Mouse (Mus musculus) gastrocnemius, postnatal 4 days (tissue): ENCODE results near the gene Tars2. TPM values are rescaled to one million over a fixed set of nuclear protein-coding genes. Genes with fewer than 3 reads are reported as not detected.

ENCODE experiments used
- DNase-seq, 2 experiments: peaks; one replicate each; pipeline ENCODE4 v3.0.0; 2021 to 2022; ENCODE audit warnings: low spot score in 2 of 2, mixed read lengths in 2 of 2
- total RNA-seq, 2 experiments: library from RNA; stranded (reverse); gene quantifications; 2 replicates each; pipeline ENCODE4 v1.2.3; 2021

The Tars2 gene
- total RNA-seq, 2 experiments from 2014 or later = 22.4 to 23.9 TPM

GRCm38 (mm10) chr3:95735071-95735670 is 24.8 kb downstream of the Tars2 start:
- DNase-seq = no peak

GRCm38 (mm10) chr3:95734092-95734702 is 25.8 kb downstream of the Tars2 start:
- DNase-seq = no peak

DNA sequence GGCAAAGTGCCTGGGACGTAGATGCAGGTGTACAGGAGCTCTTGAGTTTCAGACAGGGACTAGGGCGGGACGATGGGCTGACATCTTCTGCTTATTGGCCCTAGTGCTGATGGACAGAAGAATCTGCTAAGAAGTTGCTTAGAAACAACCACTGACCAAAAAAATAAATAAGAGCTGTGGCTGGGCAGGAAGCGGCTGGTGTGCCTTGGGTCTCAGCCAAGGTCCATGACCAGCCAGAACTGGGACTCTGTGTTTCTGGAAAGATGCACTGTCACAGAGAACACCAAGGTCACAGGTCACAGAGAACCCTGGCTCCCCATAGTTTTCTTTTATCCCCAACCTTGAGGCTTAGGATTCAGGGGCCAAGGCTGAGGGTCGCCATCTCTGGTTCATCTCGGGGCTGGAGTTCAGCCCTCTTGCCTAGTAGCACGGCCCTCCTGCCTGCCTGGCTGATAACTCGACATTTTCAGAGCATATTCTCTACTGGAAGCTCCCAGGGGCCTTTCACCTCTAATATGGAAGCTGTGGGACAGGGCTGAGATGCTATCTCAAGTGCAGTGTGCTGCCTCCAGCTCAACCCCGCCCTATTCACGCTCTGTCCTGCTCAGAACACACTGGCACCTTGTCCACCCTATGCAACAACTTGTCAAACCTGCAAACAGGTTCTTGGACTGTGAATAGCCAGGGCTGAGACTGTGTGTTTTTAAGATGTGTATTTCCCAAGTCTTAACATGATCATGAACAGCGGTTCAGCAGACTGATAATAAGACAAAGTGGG is 27.1 kb downstream of the Tars2 start:
- no peak for DNase-seq

DNA sequence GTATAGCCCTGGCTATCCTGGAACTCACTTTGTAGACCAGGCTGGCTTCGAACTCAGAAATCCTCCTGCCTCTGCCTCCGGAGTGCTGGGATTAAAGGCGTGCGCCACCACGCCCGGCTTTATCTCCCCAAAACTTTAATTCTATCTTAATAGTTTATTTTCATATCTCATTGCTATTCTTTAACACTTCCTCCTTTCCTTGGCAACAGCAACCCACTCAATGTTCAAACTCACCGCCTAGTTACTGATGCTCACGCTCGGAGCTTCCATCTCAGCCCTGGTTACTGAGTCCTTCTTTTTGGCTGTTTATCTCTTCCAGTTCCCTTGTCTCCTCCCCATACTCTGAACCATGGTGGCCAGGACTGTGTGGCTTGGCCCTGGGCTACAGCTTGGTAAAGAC is 27.7 kb downstream of the Tars2 start:
- no peak for DNase-seq

DNA sequence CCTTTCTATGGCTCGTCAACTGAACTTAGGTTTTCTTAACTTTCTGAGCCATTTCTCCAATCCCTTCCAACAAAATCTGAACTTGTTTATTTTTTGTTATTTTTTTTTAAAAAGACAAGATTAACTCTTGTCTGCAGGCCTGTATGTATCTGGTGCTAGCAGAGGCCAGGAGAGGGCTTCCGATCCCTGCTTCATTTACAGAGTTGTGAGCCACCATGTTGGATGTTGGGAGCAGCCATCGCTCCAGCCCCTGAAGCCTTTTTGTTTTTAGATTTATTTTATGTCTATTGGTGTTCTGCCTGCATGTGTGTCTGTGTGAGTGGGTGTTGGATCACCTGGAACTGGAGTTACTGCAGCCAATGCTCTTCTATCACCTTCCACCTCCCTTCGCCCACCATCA is 28.2 kb downstream of the Tars2 start:
- DNase-seq = no peak

DNA sequence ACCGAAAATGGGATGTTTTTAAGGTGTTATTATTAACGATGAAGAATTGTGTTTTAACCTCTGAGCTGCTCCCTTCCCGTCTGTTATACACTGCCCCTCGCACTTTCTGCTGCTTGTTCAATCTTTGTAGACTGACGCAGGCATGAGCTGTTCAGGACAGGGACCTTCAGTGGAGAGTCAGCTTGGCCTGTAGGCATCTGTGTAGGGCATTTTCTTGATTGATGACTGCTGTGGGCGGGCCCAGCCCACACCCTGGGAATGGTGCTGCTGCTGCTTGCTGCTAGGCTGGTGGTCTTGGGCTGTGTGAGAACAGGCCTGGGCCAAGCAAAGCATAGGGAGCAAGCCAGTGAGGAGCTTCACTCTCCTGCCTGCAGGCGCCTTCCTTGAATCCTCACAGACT is 29.6 kb downstream of the Tars2 start:
- no peak for DNase-seq

GRCm38 (mm10) chr3:95728906-95729305 is 31.1 kb downstream of the Tars2 start:
- DNase-seq = no peak

GRCm38 (mm10) chr3:95726696-95727358 is 33.2 kb downstream of the Tars2 start:
- no peak for DNase-seq

DNA sequence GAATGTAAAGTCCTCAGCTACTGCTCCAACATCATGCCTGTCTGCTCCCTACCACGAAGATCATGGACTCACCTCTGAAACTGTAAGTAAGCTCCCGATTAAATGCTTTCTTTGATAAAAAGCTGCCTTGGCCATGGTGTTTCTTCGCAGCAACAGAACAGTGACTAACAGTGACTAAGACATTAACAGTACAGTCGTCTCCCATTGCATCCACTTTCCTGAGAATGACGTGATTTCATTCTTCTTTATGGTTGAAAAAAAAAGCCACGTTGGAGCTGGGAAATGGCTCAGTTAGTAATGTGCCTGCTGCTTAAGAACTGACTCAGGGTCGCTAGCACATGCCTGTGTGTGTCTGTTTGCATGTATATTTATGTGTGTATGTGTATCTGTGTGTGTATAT is 34.1 kb downstream of the Tars2 start:
- no peak for DNase-seq

GRCm38 (mm10) chr3:95722386-95722785 is 37.6 kb downstream of the Tars2 start:
- no peak for DNase-seq

DNA sequence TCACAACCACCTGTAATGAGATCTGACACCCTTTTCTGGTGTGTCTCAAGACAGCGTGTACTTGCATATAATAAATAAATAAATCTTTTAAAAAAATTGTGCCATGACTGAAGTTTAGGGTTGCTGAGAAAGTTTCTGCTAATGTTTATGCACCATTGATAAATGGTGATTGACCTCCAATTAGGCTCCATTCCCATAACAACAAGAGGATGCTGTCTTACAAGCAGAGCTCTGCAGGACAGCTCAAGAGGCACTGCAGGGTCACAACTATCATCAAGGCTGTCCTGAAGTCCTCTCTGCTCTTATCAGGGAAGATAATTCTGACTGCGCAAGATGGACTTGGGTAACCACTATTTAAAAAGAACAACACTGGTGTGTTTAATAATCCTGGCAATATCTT is 41.9 kb downstream of the Tars2 start:
- no peak for DNase-seq

DNA sequence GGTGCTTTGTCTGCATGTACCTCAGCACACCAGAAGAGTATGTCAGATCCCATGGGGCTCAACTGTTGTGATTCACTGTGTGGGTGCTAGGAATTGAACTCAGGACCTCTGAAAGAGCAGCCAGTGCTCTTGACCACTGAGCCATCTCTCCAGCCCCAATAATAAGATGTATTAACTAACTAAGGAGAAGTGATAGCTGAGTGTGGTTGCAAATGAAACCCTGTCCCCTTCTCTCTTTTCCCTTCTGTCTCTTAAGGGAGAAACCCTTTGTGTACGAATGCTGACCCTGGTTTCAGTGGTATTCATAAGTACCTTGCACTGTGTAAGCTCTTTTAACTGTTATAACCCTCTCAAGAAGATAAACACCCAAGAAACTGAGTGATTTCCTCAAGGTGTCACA is 43.9 kb downstream of the Tars2 start:
- DNase-seq = no peak

- DNase-seq = no peak
These were observed 50.0 kb downstream of the Tars2 start for GRCm38 (mm10) chr3:95709967-95710366.

DNA sequence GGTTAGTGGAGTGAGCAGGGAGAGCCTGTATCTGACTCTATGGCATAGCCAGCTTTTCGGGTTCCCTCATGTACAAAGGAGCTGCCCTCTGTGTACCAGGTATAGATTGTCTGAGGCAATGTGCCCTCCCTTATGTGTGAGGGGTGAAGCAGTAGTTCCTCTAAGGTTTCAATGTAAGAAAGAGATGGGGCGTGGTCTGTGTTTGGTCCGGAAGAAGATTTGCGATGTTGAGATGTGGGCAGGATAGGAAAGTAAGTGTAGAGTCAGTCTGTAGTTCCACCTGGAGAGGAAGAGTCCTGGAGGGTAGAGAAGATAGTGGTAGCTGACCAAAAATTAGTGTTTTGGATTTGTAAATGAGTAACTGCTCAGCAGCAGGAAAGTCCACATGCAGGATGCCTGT is 51.0 kb downstream of the Tars2 start:
- DNase-seq = no peak

- DNase-seq = no peak
These were observed 52.5 kb downstream of the Tars2 start for GRCm38 (mm10) chr3:95707497-95707896.

- no peak for DNase-seq
These were observed 53.7 kb downstream of the Tars2 start for GRCm38 (mm10) chr3:95706273-95706672.

GRCm38 (mm10) chr3:95704612-95705011 is 55.4 kb downstream of the Tars2 start:
- no peak for DNase-seq

- no peak for DNase-seq
These were observed 56.7 kb downstream of the Tars2 start for GRCm38 (mm10) chr3:95703276-95703675.

DNA sequence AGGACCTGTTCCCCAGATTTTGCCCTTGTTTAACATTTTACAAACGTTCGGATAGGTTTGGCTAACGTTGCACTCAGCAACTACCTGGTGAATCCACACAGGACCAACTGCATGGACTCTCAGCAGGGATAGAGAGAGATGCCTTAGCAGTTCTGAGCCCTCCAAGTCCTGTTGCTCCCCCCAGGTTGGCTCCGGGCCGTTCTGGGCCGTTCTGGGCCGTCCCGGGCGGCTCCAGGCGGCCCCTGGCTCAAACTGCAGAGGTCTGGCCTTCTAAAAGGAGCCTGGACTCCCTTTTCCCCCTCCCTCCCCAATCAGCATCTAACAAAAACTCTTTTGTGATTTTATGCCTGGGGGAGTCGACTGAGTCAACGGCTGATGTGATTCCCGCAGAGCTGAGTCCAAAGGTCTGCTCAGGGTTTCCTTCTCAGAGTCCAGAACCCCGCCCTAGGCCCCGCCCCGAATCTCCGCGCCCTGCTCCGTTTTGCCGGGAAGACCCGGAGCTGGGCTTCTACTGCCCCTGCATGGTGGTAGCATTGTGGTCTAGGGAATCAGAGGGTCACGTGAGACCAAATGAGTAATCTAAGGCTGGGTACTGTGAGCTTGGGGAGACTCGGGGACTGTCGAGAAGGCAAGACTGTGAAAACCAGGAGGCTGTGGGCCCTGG is 58.0 kb downstream of the Tars2 start:
- DNase-seq = peak; percentile 72 to 85

DNA sequence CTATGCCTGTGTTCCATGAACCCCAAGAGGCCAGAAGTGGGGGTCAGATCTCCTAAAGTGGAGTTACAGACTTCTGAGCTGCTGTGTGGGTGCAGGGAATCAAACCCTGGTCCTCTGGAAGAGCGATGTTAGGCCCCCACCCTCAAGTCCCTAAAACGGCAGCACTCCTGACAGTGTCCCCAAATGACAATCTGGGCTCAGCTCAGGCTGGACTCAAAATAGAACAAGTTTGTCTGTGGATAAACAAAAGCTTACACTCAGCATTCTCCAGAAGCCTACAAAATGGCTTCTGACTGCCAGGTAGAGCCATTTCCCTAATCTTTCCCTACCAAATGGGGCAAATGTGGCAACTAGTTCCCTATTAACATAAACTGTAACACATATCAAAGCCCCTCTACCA is 58.9 kb downstream of the Tars2 start:
- no peak for DNase-seq

- DNase-seq = no peak
These were observed 59.7 kb downstream of the Tars2 start for GRCm38 (mm10) chr3:95700233-95700681.
